Mouse (Mus musculus): ENCODE results near the gene Psmc3. TPM values are rescaled to one million over a fixed set of nuclear protein-coding genes. Genes with fewer than 3 reads are reported as not detected.
"Not testable (repeated sequence)": the region's sequence is repeated elsewhere in the genome, so short reads cannot be mapped to it uniquely, and the experiment has no call there.

Gene Psmc3
- polyA plus RNA-seq, 1 experiment, result 205 TPM

GRCm38 (mm10) chr2:91101124-91101740, 47.4 kb downstream of the Psmc3 start:
- H3K4me3 ChIP-seq (ENCODE audit: insufficient read depth, low read length), result no peak overlapping the region
- no peak overlapping the region for H3K27ac ChIP-seq (ENCODE audit: insufficient read depth, low read length)
- TF ChIP-seq POLR2A (IDR thresholded peaks at IDR 0.05; ENCODE audit: extremely low read depth, insufficient read depth, low read length) (no peak), CTCF (IDR thresholded peaks at IDR 0.05; ENCODE audit: extremely low read depth, insufficient read depth, low read length) (peak; percentile 91)
- no peaks in the 10 kb centered on the region for H3K4me1 ChIP-seq (ENCODE audit: control insufficient read depth, insufficient read depth, low read length)

DNA sequence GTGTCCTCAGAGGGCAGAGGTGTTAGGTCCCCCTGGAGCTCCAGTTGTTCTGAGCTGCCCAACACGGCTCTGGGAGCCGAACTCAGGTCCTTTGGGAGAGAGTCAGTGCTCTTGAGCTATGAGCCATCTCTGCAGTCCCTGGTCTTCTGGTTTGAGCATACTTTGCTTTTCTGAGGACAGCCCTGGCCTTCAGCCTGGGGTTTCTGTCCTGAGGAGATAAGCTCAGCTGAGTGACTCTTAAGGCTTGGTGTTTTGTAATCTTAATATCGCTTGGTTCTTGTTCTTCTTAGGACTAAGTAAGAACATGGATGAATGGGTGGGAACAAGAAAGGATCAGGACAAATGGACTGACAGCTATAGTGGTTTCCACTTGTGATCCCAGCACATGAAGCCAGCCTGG, 54.3 kb downstream of the Psmc3 start:
- TF ChIP-seq CTCF (IDR thresholded peaks at IDR 0.05; ENCODE audit: extremely low read depth, insufficient read depth, low read length) (no peak), POLR2A (IDR thresholded peaks at IDR 0.05; ENCODE audit: extremely low read depth, insufficient read depth, low read length) (no peak)
- H3K4me3 ChIP-seq (ENCODE audit: insufficient read depth, low read length), result no peak overlapping the region
- no peak overlapping the region for H3K27ac ChIP-seq (ENCODE audit: insufficient read depth, low read length)
- no peaks in the 10 kb centered on the region for H3K4me1 ChIP-seq (ENCODE audit: control insufficient read depth, insufficient read depth, low read length)

DNA sequence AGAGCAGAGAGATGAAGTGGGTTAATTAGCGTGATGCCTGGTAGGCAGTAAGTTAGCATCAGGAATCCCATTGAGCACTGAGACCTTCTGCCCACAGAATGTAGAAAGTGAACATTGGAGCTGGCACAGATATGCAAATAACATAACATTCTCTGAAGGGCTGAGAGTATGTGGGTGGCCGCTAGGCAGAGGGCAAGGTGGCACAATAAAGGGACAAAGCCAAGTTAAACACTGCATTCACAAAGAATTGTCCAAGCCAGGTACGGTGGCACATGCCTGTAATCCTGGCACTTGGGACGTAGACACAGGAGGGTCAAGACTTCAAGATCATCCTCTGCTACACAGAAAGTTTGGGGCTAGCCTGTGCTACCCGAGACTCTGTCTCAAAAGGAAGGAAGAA, 55.4 kb downstream of the Psmc3 start:
- TF ChIP-seq POLR2A (IDR thresholded peaks at IDR 0.05; ENCODE audit: extremely low read depth, insufficient read depth, low read length) (no peak), CTCF (IDR thresholded peaks at IDR 0.05; ENCODE audit: extremely low read depth, insufficient read depth, low read length) (no peak)
- Histone ChIP-seq H3K4me1 (ENCODE audit: control insufficient read depth, insufficient read depth, low read length) (no peaks in the 10 kb centered on the region), H3K27ac (ENCODE audit: insufficient read depth, low read length) (no peak overlapping the region), H3K4me3 (ENCODE audit: insufficient read depth, low read length) (no peak overlapping the region)

GRCm38 (mm10) chr2:91109807-91110385, 56.1 kb downstream of the Psmc3 start:
- Histone ChIP-seq H3K4me3 (ENCODE audit: insufficient read depth, low read length) (no peak overlapping the region), H3K4me1 (ENCODE audit: control insufficient read depth, insufficient read depth, low read length) (no peaks in the 10 kb centered on the region), H3K27ac (ENCODE audit: insufficient read depth, low read length) (no peak overlapping the region)
- no peak for TF ChIP-seq CTCF (IDR thresholded peaks at IDR 0.05; ENCODE audit: extremely low read depth, insufficient read depth, low read length)
- TF ChIP-seq POLR2A (IDR thresholded peaks at IDR 0.05; ENCODE audit: extremely low read depth, insufficient read depth, low read length), result no peak

DNA sequence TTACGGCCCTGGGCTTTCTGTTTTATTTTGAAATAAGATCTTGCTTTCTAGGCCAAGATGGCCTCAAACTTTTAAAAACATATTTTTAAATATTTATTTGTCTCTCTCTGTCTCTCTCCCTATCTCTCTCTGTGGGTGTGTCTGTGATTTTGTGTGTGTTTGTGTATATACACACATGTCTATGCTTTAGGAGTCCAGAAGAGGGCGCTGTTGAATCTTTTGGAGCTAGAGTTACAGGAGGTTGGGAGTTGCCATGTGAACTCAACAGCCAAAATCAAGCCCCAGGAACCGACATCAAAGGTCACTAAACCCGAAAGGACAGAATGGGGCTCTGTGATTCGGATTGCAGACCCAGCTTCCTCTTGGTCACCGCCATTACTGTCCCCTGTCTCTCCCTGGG, 56.6 kb downstream of the Psmc3 start:
- H3K4me3 ChIP-seq (ENCODE audit: insufficient read depth, low read length), result no peak overlapping the region
- TF ChIP-seq POLR2A (IDR thresholded peaks at IDR 0.05; ENCODE audit: extremely low read depth, insufficient read depth, low read length) (no peak), CTCF (IDR thresholded peaks at IDR 0.05; ENCODE audit: extremely low read depth, insufficient read depth, low read length) (no peak)
- no peak overlapping the region for H3K27ac ChIP-seq (ENCODE audit: insufficient read depth, low read length)
- H3K4me1 ChIP-seq (ENCODE audit: control insufficient read depth, insufficient read depth, low read length), result no peaks in the 10 kb centered on the region

GRCm38 (mm10) chr2:91111832-91112231, 58.0 kb downstream of the Psmc3 start:
- not testable (repeated sequence) for H3K27ac ChIP-seq (ENCODE audit: insufficient read depth, low read length); H3K4me3 ChIP-seq (ENCODE audit: insufficient read depth, low read length); H3K4me1 ChIP-seq (ENCODE audit: control insufficient read depth, insufficient read depth, low read length)

DNA sequence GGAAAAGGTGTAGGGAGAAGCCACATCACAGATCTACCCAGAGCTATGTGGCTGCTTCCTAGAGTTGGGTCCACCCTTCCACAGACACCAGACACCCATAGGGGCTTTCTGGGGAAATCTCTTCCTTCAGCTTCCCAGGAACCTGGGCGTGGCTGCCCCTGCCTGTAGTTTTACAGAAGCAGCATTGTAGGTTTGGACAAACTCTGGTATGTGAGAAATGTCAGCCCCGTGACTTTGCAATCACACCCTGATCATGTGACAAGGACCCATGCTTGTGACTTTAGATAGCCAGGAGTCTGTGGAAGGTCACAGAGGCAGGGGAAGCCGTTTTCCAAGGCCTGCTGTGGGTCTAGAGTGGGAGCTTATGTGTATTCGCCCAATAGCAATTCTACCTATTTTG, 58.7 kb downstream of the Psmc3 start:
- H3K27ac ChIP-seq (ENCODE audit: insufficient read depth, low read length), result no peak overlapping the region
- no peak overlapping the region for H3K4me3 ChIP-seq (ENCODE audit: insufficient read depth, low read length)
- TF ChIP-seq POLR2A (IDR thresholded peaks at IDR 0.05; ENCODE audit: extremely low read depth, insufficient read depth, low read length) (no peak), CTCF (IDR thresholded peaks at IDR 0.05; ENCODE audit: extremely low read depth, insufficient read depth, low read length) (no peak)
- no peaks in the 10 kb centered on the region for H3K4me1 ChIP-seq (ENCODE audit: control insufficient read depth, insufficient read depth, low read length)

DNA sequence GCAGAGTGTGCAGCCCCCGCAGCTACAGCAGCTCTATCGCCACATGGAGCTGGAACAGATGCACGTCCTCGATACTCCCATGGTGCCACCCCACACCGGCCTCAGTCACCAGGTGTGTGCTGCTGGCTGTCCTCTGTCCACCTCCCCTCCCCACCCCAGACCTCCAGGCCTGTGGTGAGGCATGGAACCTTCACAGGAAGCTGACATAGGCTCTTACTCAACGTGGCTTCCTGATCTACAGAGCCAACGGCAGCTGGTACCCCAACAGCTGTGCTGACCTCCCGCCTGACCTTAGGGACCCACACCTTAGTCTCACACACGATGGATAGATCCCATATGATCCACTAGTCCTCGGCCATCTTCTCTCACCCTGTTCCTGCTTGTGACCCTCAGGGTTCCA, 59.5 kb downstream of the Psmc3 start:
- Histone ChIP-seq H3K4me1 (ENCODE audit: control insufficient read depth, insufficient read depth, low read length) (no peaks in the 10 kb centered on the region), H3K4me3 (ENCODE audit: insufficient read depth, low read length) (no peak overlapping the region), H3K27ac (ENCODE audit: insufficient read depth, low read length) (no peak overlapping the region)
- TF ChIP-seq CTCF (IDR thresholded peaks at IDR 0.05; ENCODE audit: extremely low read depth, insufficient read depth, low read length), result no peak
- no peak for TF ChIP-seq POLR2A (IDR thresholded peaks at IDR 0.05; ENCODE audit: extremely low read depth, insufficient read depth, low read length)

- TF ChIP-seq CTCF (IDR thresholded peaks at IDR 0.05; ENCODE audit: extremely low read depth, insufficient read depth, low read length), result no peak
- TF ChIP-seq POLR2A (IDR thresholded peaks at IDR 0.05; ENCODE audit: extremely low read depth, insufficient read depth, low read length), result no peak
- H3K4me1 ChIP-seq (ENCODE audit: control insufficient read depth, insufficient read depth, low read length), result no peaks in the 10 kb centered on the region
- H3K27ac ChIP-seq (ENCODE audit: insufficient read depth, low read length), result no peak overlapping the region
- no peak overlapping the region for H3K4me3 ChIP-seq (ENCODE audit: insufficient read depth, low read length)
These were observed 60.0 kb downstream of the Psmc3 start for GRCm38 (mm10) chr2:91113852-91114251.

GRCm38 (mm10) chr2:91114781-91115577, 61.2 kb downstream of the Psmc3 start:
- no peak overlapping the region for H3K4me3 ChIP-seq (ENCODE audit: insufficient read depth, low read length)
- no peaks in the 10 kb centered on the region for H3K4me1 ChIP-seq (ENCODE audit: control insufficient read depth, insufficient read depth, low read length)
- no peak overlapping the region for H3K27ac ChIP-seq (ENCODE audit: insufficient read depth, low read length)
- TF ChIP-seq CTCF (IDR thresholded peaks at IDR 0.05; ENCODE audit: extremely low read depth, insufficient read depth, low read length), result peak; percentile 99
- no peak for TF ChIP-seq POLR2A (IDR thresholded peaks at IDR 0.05; ENCODE audit: extremely low read depth, insufficient read depth, low read length)
